Mouse (Mus musculus): ENCODE results near the gene Rnase10. TPM values are rescaled to one million over a fixed set of nuclear protein-coding genes. Genes with fewer than 3 reads are reported as not detected.

The Rnase10 gene
- polyA plus RNA-seq, 1 experiment from 2014 or later, result not detected

GRCm38 (mm10) chr14:51026391-51027133 is 19.0 kb downstream of the Rnase10 start:
- Histone ChIP-seq H3K9ac (replicated peaks; ENCODE audit: low read length) (no peak overlapping the region), H3K4me1 (ENCODE audit: control insufficient read depth, insufficient read depth, low read length) (no peaks in the 10 kb centered on the region), H3K27me3 (ENCODE audit: control insufficient read depth, insufficient read depth, low read length) (no peaks in the 10 kb centered on the region), H3K27ac (replicated peaks; ENCODE audit: low read depth, low read length) (no peak overlapping the region), H3K36me3 (ENCODE audit: control insufficient read depth, insufficient read depth, low read length) (no peaks in the 10 kb centered on the region), H3K9me3 (ENCODE audit: control insufficient read depth, low read length) (no peaks in the 10 kb centered on the region), H3K4me3 (replicated peaks; ENCODE audit: low read depth, low read length) (no peak overlapping the region), H3K4me2 (ENCODE audit: low read length) (no peak overlapping the region)
- WGBS, result 38% methylated on average over 5 of the region's 5 CpGs
- peak; percentile 90 for DNase-seq
- no peak for ATAC-seq (ENCODE audit: low FRiP score, low TSS enrichment)

GRCm38 (mm10) chr14:51027387-51028155 is 20.0 kb downstream of the Rnase10 start:
- H3K27me3 ChIP-seq (ENCODE audit: control insufficient read depth, insufficient read depth, low read length), result no peaks in the 10 kb centered on the region
- no peaks in the 10 kb centered on the region for H3K9me3 ChIP-seq (ENCODE audit: control insufficient read depth, low read length)
- ATAC-seq (ENCODE audit: low FRiP score, low TSS enrichment) (no peak), DNase-seq (no peak)
- H3K4me3 ChIP-seq (replicated peaks; ENCODE audit: low read depth, low read length), result no peak overlapping the region
- 52% methylated on average over 3 of the region's 3 CpGs for whole genome bisulfite sequencing
- no peak overlapping the region for H3K27ac ChIP-seq (replicated peaks; ENCODE audit: low read depth, low read length)
- no peak overlapping the region for H3K9ac ChIP-seq (replicated peaks; ENCODE audit: low read length)
- no peaks in the 10 kb centered on the region for H3K36me3 ChIP-seq (ENCODE audit: control insufficient read depth, insufficient read depth, low read length)
- no peaks in the 10 kb centered on the region for H3K4me1 ChIP-seq (ENCODE audit: control insufficient read depth, insufficient read depth, low read length)
- H3K4me2 ChIP-seq (ENCODE audit: low read length), result no peak overlapping the region

- Histone ChIP-seq H3K27me3 (ENCODE audit: control insufficient read depth, insufficient read depth, low read length) (no peaks in the 10 kb centered on the region), H3K4me2 (ENCODE audit: low read length) (no peak overlapping the region), H3K27ac (replicated peaks; ENCODE audit: low read depth, low read length) (no peak overlapping the region), H3K4me1 (ENCODE audit: control insufficient read depth, insufficient read depth, low read length) (no peaks in the 10 kb centered on the region), H3K9ac (replicated peaks; ENCODE audit: low read length) (no peak overlapping the region), H3K4me3 (replicated peaks; ENCODE audit: low read depth, low read length) (no peak overlapping the region), H3K9me3 (ENCODE audit: control insufficient read depth, low read length) (no peaks in the 10 kb centered on the region), H3K36me3 (ENCODE audit: control insufficient read depth, insufficient read depth, low read length) (no peaks in the 10 kb centered on the region)
- peak; percentile 40 for DNase-seq
- WGBS, result 17% methylated on average over 1 of the region's 1 CpGs
- ATAC-seq (ENCODE audit: low FRiP score, low TSS enrichment), result no peak
These were observed 27.7 kb downstream of the Rnase10 start for GRCm38 (mm10) chr14:51035206-51035605.

DNA sequence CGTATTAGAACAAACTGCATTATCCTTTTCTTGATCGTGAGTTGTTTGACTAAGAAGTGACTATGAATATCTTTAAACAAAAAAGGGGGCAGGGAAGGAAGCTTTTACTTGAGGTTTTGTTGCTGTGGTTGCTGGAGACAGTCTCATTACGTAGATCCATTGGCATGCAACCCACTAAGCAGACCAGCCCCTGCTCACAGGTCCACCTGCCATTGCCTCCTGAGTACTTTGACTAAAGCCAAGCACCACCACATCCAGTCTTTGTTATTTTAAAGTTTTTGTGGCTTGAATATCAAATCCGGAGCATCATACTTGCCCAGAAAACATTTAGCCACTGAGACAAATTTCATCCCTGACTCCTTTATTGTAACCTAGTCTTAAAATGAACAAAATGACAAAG is 28.7 kb downstream of the Rnase10 start:
- Histone ChIP-seq H3K4me1 (ENCODE audit: control insufficient read depth, insufficient read depth, low read length) (no peaks in the 10 kb centered on the region), H3K27me3 (ENCODE audit: control insufficient read depth, insufficient read depth, low read length) (no peaks in the 10 kb centered on the region), H3K4me2 (ENCODE audit: low read length) (no peak overlapping the region), H3K9me3 (ENCODE audit: control insufficient read depth, low read length) (no peaks in the 10 kb centered on the region), H3K4me3 (replicated peaks; ENCODE audit: low read depth, low read length) (no peak overlapping the region), H3K9ac (replicated peaks; ENCODE audit: low read length) (no peak overlapping the region), H3K27ac (replicated peaks; ENCODE audit: low read depth, low read length) (no peak overlapping the region), H3K36me3 (ENCODE audit: control insufficient read depth, insufficient read depth, low read length) (no peaks in the 10 kb centered on the region)
- WGBS, result 59% methylated on average over 4 of the region's 4 CpGs
- DNase-seq, result no peak
- no peak for ATAC-seq (ENCODE audit: low FRiP score, low TSS enrichment)

DNA sequence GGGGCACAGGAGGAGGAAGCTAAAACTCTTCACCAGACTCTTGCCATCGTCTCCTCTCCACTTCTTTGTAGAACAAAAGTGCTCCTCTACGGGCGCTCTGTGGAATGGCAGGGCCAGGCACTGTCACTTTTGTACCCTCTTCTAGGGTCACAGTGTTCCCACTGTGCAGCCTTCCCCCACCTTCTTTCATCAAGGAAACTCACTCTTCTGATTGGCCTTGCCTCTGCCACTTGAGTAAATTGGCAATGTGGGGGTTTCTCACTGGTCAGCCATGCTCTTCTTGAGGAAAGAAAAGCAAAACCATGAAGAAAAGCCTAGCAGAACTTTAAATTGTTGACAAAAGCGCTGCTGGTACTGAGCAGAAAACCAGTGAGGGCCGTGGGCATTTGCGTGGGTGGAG is 34.2 kb downstream of the Rnase10 start, which contains the start of gene Rnase9:
Gene Rnase9 (minus strand): TSS at position 101 of the 400 bp plus-strand sequence.
- H3K27ac ChIP-seq (replicated peaks; ENCODE audit: low read depth, low read length), result no peak within 1 kb of the TSS
- no peaks in the 10 kb centered on the region for H3K27me3 ChIP-seq (ENCODE audit: control insufficient read depth, insufficient read depth, low read length)
- WGBS, result 65% methylated on average over 6 of the region's 6 CpGs
- H3K4me3 ChIP-seq (replicated peaks; ENCODE audit: low read depth, low read length), result no peak within 1 kb of the TSS
- DNase-seq, result no peak
- no peaks in the 10 kb centered on the region for H3K9me3 ChIP-seq (ENCODE audit: control insufficient read depth, low read length)
- H3K36me3 ChIP-seq (ENCODE audit: control insufficient read depth, insufficient read depth, low read length), result no peaks in the 10 kb centered on the region
- H3K4me1 ChIP-seq (ENCODE audit: control insufficient read depth, insufficient read depth, low read length), result no peaks in the 10 kb centered on the region
- ATAC-seq (ENCODE audit: low FRiP score, low TSS enrichment), result no peak
- no peak within 1 kb of the TSS for H3K4me2 ChIP-seq (ENCODE audit: low read length)
- no peak within 1 kb of the TSS for H3K9ac ChIP-seq (replicated peaks; ENCODE audit: low read length)

GRCm38 (mm10) chr14:51047846-51048245 is 40.3 kb downstream of the Rnase10 start:
- 78% methylated on average over 5 of the region's 5 CpGs for WGBS
- Histone ChIP-seq H3K4me3 (replicated peaks; ENCODE audit: low read depth, low read length) (no peak overlapping the region), H3K9me3 (ENCODE audit: control insufficient read depth, low read length) (no peaks in the 10 kb centered on the region), H3K4me1 (ENCODE audit: control insufficient read depth, insufficient read depth, low read length) (no peaks in the 10 kb centered on the region), H3K4me2 (ENCODE audit: low read length) (no peak overlapping the region), H3K36me3 (ENCODE audit: control insufficient read depth, insufficient read depth, low read length) (no peaks in the 10 kb centered on the region), H3K27ac (replicated peaks; ENCODE audit: low read depth, low read length) (no peak overlapping the region), H3K27me3 (ENCODE audit: control insufficient read depth, insufficient read depth, low read length) (no peaks in the 10 kb centered on the region), H3K9ac (replicated peaks; ENCODE audit: low read length) (no peak overlapping the region)
- ATAC-seq (ENCODE audit: low FRiP score, low TSS enrichment), result no peak
- DNase-seq, result no peak

DNA sequence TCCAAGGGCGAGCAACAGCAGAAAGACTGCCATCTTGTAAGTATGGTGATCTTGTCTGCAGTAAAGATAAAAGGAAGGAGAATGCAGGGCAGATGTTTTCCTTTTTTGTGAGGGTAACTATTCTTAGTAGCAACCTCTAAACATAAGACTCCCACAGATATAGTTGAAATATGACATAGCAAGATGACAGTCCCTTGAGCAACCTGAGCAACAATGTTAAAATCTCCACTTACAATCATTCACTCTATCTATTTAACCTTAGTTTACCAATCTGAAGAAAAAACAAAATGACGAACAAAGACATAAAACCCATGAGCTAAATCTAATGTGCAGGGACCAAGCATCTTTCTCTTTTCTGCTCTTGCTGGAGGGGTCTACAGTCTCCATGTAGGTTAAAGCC is 42.5 kb downstream of the Rnase10 start, which contains the start of gene Rnase11:
Gene Rnase11 (minus strand): TSS at position 101 of the 400 bp plus-strand sequence.
- WGBS, result 91% methylated on average over 2 of the region's 2 CpGs
- Histone ChIP-seq H3K9me3 (ENCODE audit: control insufficient read depth, low read length) (no peaks in the 10 kb centered on the region), H3K27me3 (ENCODE audit: control insufficient read depth, insufficient read depth, low read length) (no peaks in the 10 kb centered on the region), H3K36me3 (ENCODE audit: control insufficient read depth, insufficient read depth, low read length) (no peaks in the 10 kb centered on the region), H3K4me1 (ENCODE audit: control insufficient read depth, insufficient read depth, low read length) (no peaks in the 10 kb centered on the region), H3K4me2 (ENCODE audit: low read length) (no peak within 1 kb of the TSS), H3K9ac (replicated peaks; ENCODE audit: low read length) (no peak within 1 kb of the TSS), H3K4me3 (replicated peaks; ENCODE audit: low read depth, low read length) (no peak within 1 kb of the TSS), H3K27ac (replicated peaks; ENCODE audit: low read depth, low read length) (no peak within 1 kb of the TSS)
- ATAC-seq (ENCODE audit: low FRiP score, low TSS enrichment) (no peak), DNase-seq (no peak)

GRCm38 (mm10) chr14:51051941-51052340 is 44.4 kb downstream of the Rnase10 start:
- no peak overlapping the region for H3K9ac ChIP-seq (replicated peaks; ENCODE audit: low read length)
- H3K36me3 ChIP-seq (ENCODE audit: control insufficient read depth, insufficient read depth, low read length), result no peaks in the 10 kb centered on the region
- H3K27ac ChIP-seq (replicated peaks; ENCODE audit: low read depth, low read length), result no peak overlapping the region
- no peaks in the 10 kb centered on the region for H3K9me3 ChIP-seq (ENCODE audit: control insufficient read depth, low read length)
- H3K4me1 ChIP-seq (ENCODE audit: control insufficient read depth, insufficient read depth, low read length), result no peaks in the 10 kb centered on the region
- WGBS, result 75% methylated on average over 5 of the region's 5 CpGs
- no peaks in the 10 kb centered on the region for H3K27me3 ChIP-seq (ENCODE audit: control insufficient read depth, insufficient read depth, low read length)
- no peak for DNase-seq
- ATAC-seq (ENCODE audit: low FRiP score, low TSS enrichment), result no peak
- no peak overlapping the region for H3K4me3 ChIP-seq (replicated peaks; ENCODE audit: low read depth, low read length)
- H3K4me2 ChIP-seq (ENCODE audit: low read length), result no peak overlapping the region
